Mouse (Mus musculus): Measurements from ENCODE around the gene Chl1.

The Chl1 gene

GRCm38 (mm10) chr6:103665206-103665605, 154.8 kb downstream of the Chl1 start:
- DNase-seq (ENCODE audit: low spot score in 2 of 2) = no peak

- no peak for DNase-seq (ENCODE audit: low spot score in 2 of 2)
Measured at GRCm38 (mm10) chr6:103665677-103666316, 155.4 kb downstream of the Chl1 start.

- no peak for DNase-seq (ENCODE audit: low spot score in 2 of 2)
Measured at GRCm38 (mm10) chr6:103673111-103673510, 162.7 kb downstream of the Chl1 start.

- peak; percentile 1 to 3 for DNase-seq (ENCODE audit: low spot score in 2 of 2)
Measured at GRCm38 (mm10) chr6:103674332-103674731, 163.9 kb downstream of the Chl1 start.

- no peak for DNase-seq (ENCODE audit: low spot score in 2 of 2)
Measured at GRCm38 (mm10) chr6:103675145-103675544, 164.8 kb downstream of the Chl1 start.

- DNase-seq (ENCODE audit: low spot score in 2 of 2) = no peak
Measured at GRCm38 (mm10) chr6:103676664-103677063, 166.3 kb downstream of the Chl1 start.

- DNase-seq (ENCODE audit: low spot score in 2 of 2) = no peak
Measured at GRCm38 (mm10) chr6:103677072-103677471, 166.7 kb downstream of the Chl1 start.

GRCm38 (mm10) chr6:103682854-103683574, 172.6 kb downstream of the Chl1 start:
- DNase-seq (ENCODE audit: low spot score in 2 of 2) = peak; percentile 2 to 12

- no peak for DNase-seq (ENCODE audit: low spot score in 2 of 2)
Measured at GRCm38 (mm10) chr6:103692511-103692910, 182.1 kb downstream of the Chl1 start.

GRCm38 (mm10) chr6:103697349-103698028, 187.1 kb downstream of the Chl1 start:
- DNase-seq (ENCODE audit: low spot score in 2 of 2) = no peak

GRCm38 (mm10) chr6:103699482-103699881, 189.1 kb downstream of the Chl1 start:
- DNase-seq (ENCODE audit: low spot score in 2 of 2) = no peak

- no peak for DNase-seq (ENCODE audit: low spot score in 2 of 2)
Measured at GRCm38 (mm10) chr6:103699895-103700294, 189.5 kb downstream of the Chl1 start.

- DNase-seq (ENCODE audit: low spot score in 2 of 2) = no peak
Measured at GRCm38 (mm10) chr6:103700336-103700735, 189.9 kb downstream of the Chl1 start.

GRCm38 (mm10) chr6:103706366-103706765, 196.0 kb downstream of the Chl1 start:
- DNase-seq (ENCODE audit: low spot score in 2 of 2) = no peak

- no peak for DNase-seq (ENCODE audit: low spot score in 2 of 2)
Measured at GRCm38 (mm10) chr6:103739291-103739690, 228.9 kb downstream of the Chl1 start.

- DNase-seq (ENCODE audit: low spot score in 2 of 2) = no peak
Measured at GRCm38 (mm10) chr6:103742784-103743183, 232.4 kb downstream of the Chl1 start.

- DNase-seq (ENCODE audit: low spot score in 2 of 2) = no peak
Measured at GRCm38 (mm10) chr6:103746103-103746502, 235.7 kb downstream of the Chl1 start.

- DNase-seq (ENCODE audit: low spot score in 2 of 2) = no peak
Measured at GRCm38 (mm10) chr6:103749122-103749773, 238.9 kb downstream of the Chl1 start.

GRCm38 (mm10) chr6:103753891-103754290, 243.5 kb downstream of the Chl1 start:
- no peak for DNase-seq (ENCODE audit: low spot score in 2 of 2)

- DNase-seq (ENCODE audit: low spot score in 2 of 2) = no peak
Measured at GRCm38 (mm10) chr6:103766830-103767229, 256.4 kb downstream of the Chl1 start.

- DNase-seq (ENCODE audit: low spot score in 2 of 2) = no peak
Measured at GRCm38 (mm10) chr6:103781058-103781457, 270.7 kb downstream of the Chl1 start.

GRCm38 (mm10) chr6:103791077-103791632, 280.8 kb downstream of the Chl1 start:
- no peak for DNase-seq (ENCODE audit: low spot score in 2 of 2)

Measured in spleen, postnatal 36 days (tissue).